Mouse (Mus musculus) liver (tissue): ENCODE results near the gene Hbs1l.
A peak's percentile ranks its signal among the peaks of the same experiment; 100 is the strongest.

Experiments used
- DNase-seq: peaks from one replicate; pipeline ENCODE4 v3.0.0-alpha.2; 2020; ENCODE audit warnings: mixed read lengths

The Hbs1l gene

GRCm38 (mm10) chr10:21313732-21314131 lies 18.0 kb downstream of the Hbs1l start:
- DNase-seq, result no peak

- no peak for DNase-seq
Measured at GRCm38 (mm10) chr10:21316123-21316522, 20.3 kb downstream of the Hbs1l start.

- DNase-seq, result no peak
Measured at GRCm38 (mm10) chr10:21318250-21318649, 22.5 kb downstream of the Hbs1l start.

- no peak for DNase-seq
Measured at GRCm38 (mm10) chr10:21318996-21319395, 23.2 kb downstream of the Hbs1l start.

GRCm38 (mm10) chr10:21320601-21321000 lies 24.8 kb downstream of the Hbs1l start:
- DNase-seq, result no peak

- DNase-seq, result no peak
Measured at GRCm38 (mm10) chr10:21326352-21326751, 30.6 kb downstream of the Hbs1l start.

GRCm38 (mm10) chr10:21327605-21328135 lies 31.9 kb downstream of the Hbs1l start:
- no peak for DNase-seq

GRCm38 (mm10) chr10:21334349-21335105 lies 38.7 kb downstream of the Hbs1l start:
- DNase-seq, result no peak

GRCm38 (mm10) chr10:21335534-21335933 lies 39.8 kb downstream of the Hbs1l start:
- DNase-seq, result no peak

- peak; percentile 70 for DNase-seq
Measured at GRCm38 (mm10) chr10:21337191-21337590, 41.4 kb downstream of the Hbs1l start.

- DNase-seq, result no peak
Measured at GRCm38 (mm10) chr10:21341706-21342105, 45.9 kb downstream of the Hbs1l start.

GRCm38 (mm10) chr10:21342331-21343005 lies 46.7 kb downstream of the Hbs1l start:
- no peak for DNase-seq

- no peak for DNase-seq
Measured at GRCm38 (mm10) chr10:21347332-21347731, 51.6 kb downstream of the Hbs1l start.

- DNase-seq, result no peak
Measured at GRCm38 (mm10) chr10:21349449-21349848, 53.7 kb downstream of the Hbs1l start.

GRCm38 (mm10) chr10:21349946-21350345 lies 54.2 kb downstream of the Hbs1l start:
- DNase-seq, result no peak

- DNase-seq, result no peak
Measured at GRCm38 (mm10) chr10:21350531-21351515, 55.0 kb downstream of the Hbs1l start.

GRCm38 (mm10) chr10:21351766-21352165 lies 56.0 kb downstream of the Hbs1l start:
- no peak for DNase-seq

GRCm38 (mm10) chr10:21353890-21354289 lies 58.1 kb downstream of the Hbs1l start:
- no peak for DNase-seq

GRCm38 (mm10) chr10:21354506-21354905 lies 58.7 kb downstream of the Hbs1l start:
- no peak for DNase-seq

- DNase-seq, result no peak
Measured at GRCm38 (mm10) chr10:21357986-21358385, 62.2 kb downstream of the Hbs1l start.

GRCm38 (mm10) chr10:21359086-21359485 lies 63.3 kb downstream of the Hbs1l start:
- DNase-seq, result no peak

- no peak for DNase-seq
Measured at GRCm38 (mm10) chr10:21361871-21362270, 66.1 kb downstream of the Hbs1l start.

- no peak for DNase-seq
Measured at GRCm38 (mm10) chr10:21363297-21363696, 67.5 kb downstream of the Hbs1l start.
